Mouse (Mus musculus): ENCODE measurements around the gene Sox6.

DNA sequence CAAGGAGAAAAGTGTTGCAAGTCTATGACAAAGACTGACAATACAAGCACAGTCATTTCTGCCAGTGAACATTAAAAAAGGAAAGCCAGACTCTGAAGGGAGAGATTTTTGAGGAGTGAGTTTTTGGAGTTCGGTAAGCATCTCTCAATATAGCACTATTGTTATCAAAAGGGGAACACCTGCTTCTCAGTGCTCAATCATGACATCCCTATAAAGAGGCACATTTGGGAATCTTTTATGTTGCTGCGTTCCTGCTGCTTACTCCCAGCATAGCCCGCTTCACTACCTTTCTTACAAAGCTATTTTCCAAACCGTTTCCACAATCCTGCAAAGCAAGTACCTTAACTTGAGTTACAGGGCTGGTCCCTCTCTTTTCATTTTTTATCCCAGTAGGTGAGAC, 488.9 kb downstream of the Sox6 start:
- TF ChIP-seq POLR2A (IDR thresholded peaks at IDR 0.05; ENCODE audit: borderline replicate concordance, extremely low read depth, low read depth, low read length) (no peak), CTCF (IDR thresholded peaks at IDR 0.05; ENCODE audit: insufficient read depth, low read length) (no peak)

Measured in lung, adult 2 months (tissue).